Mouse (Mus musculus) hindbrain, embryonic 16.5 days (tissue): Measurements from ENCODE around the gene Filip1l. TPM values are rescaled to one million over a fixed set of nuclear protein-coding genes. Genes with fewer than 3 reads are reported as not detected.

Experiments used
- ATAC-seq: fragments of 200-750 bp; cut with Nextera tagmentation; 2 replicates; pipeline ENCODE4 v1.8.0; 2017; ENCODE audit warnings: moderate TSS enrichment, moderate library complexity
- H3K27ac ChIP-seq: fragments of 300-500 bp; sonication (generic); 2 replicates; pipeline ENCODE4 v1.5.1; 2014; ENCODE audit warnings: low read depth, mild to moderate bottlenecking, control low read depth, low read length, moderate library complexity
- H3K27me3 ChIP-seq: fragments of 300-500 bp; sonication (generic); replicated peaks from 2 replicates; pipeline ENCODE4 v1.6.1; 2014; ENCODE audit warnings: low read length; ENCODE audit not compliant: control insufficient read depth, insufficient read depth
- H3K36me3 ChIP-seq: fragments of 300-500 bp; sonication (generic); 2 replicates; pipeline ENCODE4 v1.6.1; 2014; ENCODE audit warnings: mild to moderate bottlenecking, low read length, moderate library complexity, mixed read lengths; ENCODE audit not compliant: control insufficient read depth, insufficient read depth
- H3K4me1 ChIP-seq: fragments of 300-500 bp; sonication (generic); 2 replicates; pipeline ENCODE4 v1.6.1; 2014; ENCODE audit warnings: low read depth, low read length; ENCODE audit not compliant: control insufficient read depth, insufficient read depth
- H3K4me2 ChIP-seq: fragments of 300-500 bp; sonication (generic); 2 replicates; pipeline ENCODE4 v1.6.1; 2014; ENCODE audit warnings: mild to moderate bottlenecking, low read length, control low read depth, moderate library complexity
- H3K4me3 ChIP-seq: fragments of 300-500 bp; sonication (generic); 2 replicates; pipeline ENCODE4 v1.5.1; 2014; ENCODE audit warnings: mild to moderate bottlenecking, low read length, control low read depth, moderate library complexity
- H3K9ac ChIP-seq: fragments of 300-500 bp; sonication (generic); 2 replicates; pipeline ENCODE4 v1.6.1; 2014; ENCODE audit warnings: low read depth, mild to moderate bottlenecking, control low read depth, low read length, moderate library complexity
- H3K9me3 ChIP-seq: fragments of 300-500 bp; sonication (generic); 2 replicates; pipeline ENCODE4 v1.6.1; 2014; ENCODE audit warnings: mild to moderate bottlenecking, low read length, moderate library complexity; ENCODE audit not compliant: control insufficient read depth
- WGBS: fragments of 180-500 bp; shearing (Covaris S2); extraction: QIAGEN DNeasy Blood & Tissue Kit; methylation state at CpG from one replicate; pipeline ENCODE4 v1.1.7; 2014; 5-methylcytosine and 5-hydroxymethylcytosine counted together
- polyA plus RNA-seq: library from polyadenylated mRNA; unstranded; fragments of >200 nt; fragmentation: Nextera tagmentation; extraction: Ambion mirVana; gene quantifications from 2 replicates; pipeline ENCODE4 v1.2.1, GENCODE M21; 2015

Filip1l gene
- polyA plus RNA-seq, 1 experiment from 2014 or later = 2.2 TPM

GRCm38 (mm10) chr16:57560185-57560584 lies 207.3 kb downstream of the Filip1l start:
- Histone ChIP-seq H3K27me3 (no peaks in the 10 kb centered on the region), H3K4me3 (no peak overlapping the region), H3K4me2 (no peak overlapping the region), H3K4me1 (no peaks in the 10 kb centered on the region), H3K27ac (no peak overlapping the region), H3K9ac (no peak overlapping the region), H3K36me3 (no peaks in the 10 kb centered on the region), H3K9me3 (no peaks in the 10 kb centered on the region)
- ATAC-seq = no peak
- WGBS = 87% methylated on average over 1 of the region's 1 CpGs

DNA sequence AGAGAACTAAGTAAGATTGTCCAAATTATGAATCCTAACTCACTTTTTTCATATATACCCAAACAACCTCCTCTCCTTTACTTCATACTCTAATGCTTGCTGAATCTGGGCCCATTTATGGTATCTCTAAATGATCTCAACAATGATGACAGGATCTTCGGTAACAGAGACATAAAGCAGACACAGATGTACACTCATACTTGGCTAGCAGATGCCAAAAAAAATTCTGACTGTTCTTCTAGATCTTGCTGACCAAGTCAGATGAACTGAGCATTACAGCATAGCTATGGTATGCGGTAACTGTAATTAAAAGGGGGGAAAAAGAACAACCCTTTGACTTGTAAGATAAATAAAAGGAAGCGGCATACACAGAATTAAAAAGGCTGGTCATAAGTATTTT lies 210.6 kb downstream of the Filip1l start:
- WGBS = 79% methylated on average over 3 of the region's 3 CpGs
- H3K4me2 ChIP-seq = no peak overlapping the region
- H3K9ac ChIP-seq = no peak overlapping the region
- H3K36me3 ChIP-seq = no peaks in the 10 kb centered on the region
- no peaks in the 10 kb centered on the region for H3K9me3 ChIP-seq
- H3K4me1 ChIP-seq = no peaks in the 10 kb centered on the region
- no peak for ATAC-seq
- no peaks in the 10 kb centered on the region for H3K27me3 ChIP-seq
- H3K4me3 ChIP-seq = no peak overlapping the region
- H3K27ac ChIP-seq = no peak overlapping the region

GRCm38 (mm10) chr16:57564807-57565206 lies 211.9 kb downstream of the Filip1l start:
- 73% methylated on average over 1 of the region's 1 CpGs for WGBS
- no peak for ATAC-seq
- Histone ChIP-seq H3K36me3 (no peaks in the 10 kb centered on the region), H3K4me2 (no peak overlapping the region), H3K9me3 (no peaks in the 10 kb centered on the region), H3K27ac (no peak overlapping the region), H3K27me3 (no peaks in the 10 kb centered on the region), H3K4me3 (no peak overlapping the region), H3K9ac (no peak overlapping the region), H3K4me1 (no peaks in the 10 kb centered on the region)

DNA sequence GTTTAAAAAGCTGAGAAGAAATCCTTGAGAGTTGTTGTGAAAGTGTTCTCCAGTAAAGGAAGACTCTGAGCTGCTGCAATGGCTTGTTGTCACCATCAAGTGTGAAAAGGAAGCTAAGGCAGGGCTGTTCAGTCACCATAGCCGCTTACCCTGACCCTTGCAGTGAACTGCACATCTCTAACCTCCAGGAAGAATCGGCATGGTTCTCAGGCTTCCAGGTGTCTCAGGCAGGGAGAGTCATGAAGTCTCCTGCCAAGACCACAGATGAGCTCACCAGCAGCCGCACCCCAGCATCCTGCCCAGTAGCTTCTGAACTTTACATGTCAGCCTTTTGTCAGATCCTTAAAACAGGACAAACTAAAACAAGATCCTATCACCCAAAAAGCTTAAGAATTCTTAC lies 213.3 kb downstream of the Filip1l start:
- 81% methylated on average over 3 of the region's 3 CpGs for WGBS
- H3K27me3 ChIP-seq = no peaks in the 10 kb centered on the region
- no peak for ATAC-seq

DNA sequence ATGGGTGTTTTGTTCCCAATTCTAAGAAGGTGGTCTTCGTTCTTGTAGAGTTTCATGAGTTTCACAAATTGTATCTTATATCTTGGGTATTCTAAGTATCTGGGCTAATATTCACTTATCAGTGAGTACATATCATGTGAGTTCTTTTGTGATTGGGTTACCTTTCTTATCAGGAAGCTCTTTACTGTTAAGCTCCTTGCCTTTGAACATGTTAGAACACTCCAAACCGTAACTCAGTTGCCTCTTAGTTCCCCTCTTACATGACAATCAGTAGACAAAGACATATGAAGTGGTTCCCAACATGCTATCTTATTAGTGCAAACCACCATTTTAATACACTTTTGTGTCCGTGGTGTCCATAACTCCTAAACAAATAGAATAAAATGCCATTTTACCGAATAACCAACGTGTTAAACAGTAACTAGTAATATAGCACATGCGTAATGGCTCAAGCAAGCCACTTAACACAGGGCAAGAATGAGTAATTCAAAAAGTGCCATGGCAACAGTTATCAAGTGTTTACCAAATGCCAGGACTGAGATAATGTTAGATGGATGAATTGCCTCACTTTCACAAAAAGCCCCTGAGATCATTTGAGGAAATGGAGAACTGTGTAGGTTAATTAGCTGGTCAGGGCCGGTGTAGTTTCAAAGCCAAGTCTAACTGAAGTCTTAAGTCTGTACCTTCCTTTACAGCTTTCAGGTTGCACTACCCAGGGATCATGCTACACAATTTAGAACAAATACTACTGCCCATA lies 215.9 kb downstream of the Filip1l start:
- Histone ChIP-seq H3K27me3 (no peaks in the 10 kb centered on the region), H3K4me3 (no peak overlapping the region), H3K4me1 (no peaks in the 10 kb centered on the region), H3K9ac (no peak overlapping the region), H3K4me2 (no peak overlapping the region), H3K9me3 (no peaks in the 10 kb centered on the region), H3K27ac (no peak overlapping the region), H3K36me3 (no peaks in the 10 kb centered on the region)
- ATAC-seq = no peak
- 93% methylated on average over 7 of the region's 7 CpGs for WGBS

More for the DNA sequence above, 213.3 kb downstream of the Filip1l start:
- Histone ChIP-seq H3K4me2 (no peak overlapping the region), H3K4me1 (no peaks in the 10 kb centered on the region), H3K9me3 (no peaks in the 10 kb centered on the region), H3K27ac (no peak overlapping the region), H3K9ac (no peak overlapping the region), H3K36me3 (no peaks in the 10 kb centered on the region), H3K4me3 (no peak overlapping the region)

GRCm38 (mm10) chr16:57570789-57571311 lies 218.0 kb downstream of the Filip1l start:
- 87% methylated on average over 5 of the region's 5 CpGs for WGBS
- no peak for ATAC-seq
- Histone ChIP-seq H3K4me2 (no peak overlapping the region), H3K27me3 (no peaks in the 10 kb centered on the region), H3K4me3 (no peak overlapping the region), H3K4me1 (no peaks in the 10 kb centered on the region), H3K9ac (no peak overlapping the region), H3K9me3 (no peaks in the 10 kb centered on the region), H3K36me3 (no peaks in the 10 kb centered on the region), H3K27ac (no peak overlapping the region)

- Histone ChIP-seq H3K4me3 (no peak overlapping the region), H3K27ac (no peak overlapping the region), H3K36me3 (no peaks in the 10 kb centered on the region), H3K9ac (no peak overlapping the region), H3K4me1 (no peaks in the 10 kb centered on the region), H3K9me3 (no peaks in the 10 kb centered on the region), H3K4me2 (no peak overlapping the region), H3K27me3 (no peaks in the 10 kb centered on the region)
- WGBS = 97% methylated on average over 1 of the region's 1 CpGs
- no peak for ATAC-seq
These were observed 220.9 kb downstream of the Filip1l start for GRCm38 (mm10) chr16:57573831-57574230.

DNA sequence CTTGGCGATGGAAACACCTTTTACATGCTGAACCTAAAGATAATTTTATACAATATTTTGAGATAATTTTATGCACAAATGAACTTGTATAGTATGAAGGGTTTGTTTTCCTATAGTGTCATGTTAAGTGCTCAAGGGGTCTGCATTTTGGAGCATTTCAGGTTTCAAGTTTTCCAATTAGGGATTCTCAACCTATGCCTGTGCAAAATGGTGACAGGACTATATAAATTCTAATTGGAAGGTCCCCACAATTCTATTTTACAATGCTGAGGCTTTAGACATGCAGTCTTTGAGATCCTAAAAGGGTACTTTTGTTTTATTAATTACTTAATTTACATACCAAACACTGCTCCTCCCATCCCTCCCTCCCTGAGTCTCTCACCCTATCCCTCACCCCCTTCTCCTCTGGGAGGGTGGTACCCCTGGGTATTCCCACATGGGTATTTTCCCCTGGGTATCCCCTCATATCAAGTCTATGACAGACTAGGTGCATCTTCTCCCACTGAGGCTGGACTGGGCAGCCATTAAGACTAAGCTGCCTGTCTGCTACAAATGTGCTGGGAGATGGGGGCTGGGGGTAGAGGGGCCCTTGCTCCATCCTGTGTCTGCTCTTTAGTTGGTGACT lies 223.0 kb downstream of the Filip1l start:
- Histone ChIP-seq H3K27ac (no peak overlapping the region), H3K4me1 (no peaks in the 10 kb centered on the region), H3K27me3 (no peaks in the 10 kb centered on the region), H3K9ac (no peak overlapping the region), H3K9me3 (no peaks in the 10 kb centered on the region), H3K36me3 (no peaks in the 10 kb centered on the region), H3K4me2 (no peak overlapping the region), H3K4me3 (no peak overlapping the region)
- WGBS = 97% methylated on average over 1 of the region's 1 CpGs
- ATAC-seq = no peak

DNA sequence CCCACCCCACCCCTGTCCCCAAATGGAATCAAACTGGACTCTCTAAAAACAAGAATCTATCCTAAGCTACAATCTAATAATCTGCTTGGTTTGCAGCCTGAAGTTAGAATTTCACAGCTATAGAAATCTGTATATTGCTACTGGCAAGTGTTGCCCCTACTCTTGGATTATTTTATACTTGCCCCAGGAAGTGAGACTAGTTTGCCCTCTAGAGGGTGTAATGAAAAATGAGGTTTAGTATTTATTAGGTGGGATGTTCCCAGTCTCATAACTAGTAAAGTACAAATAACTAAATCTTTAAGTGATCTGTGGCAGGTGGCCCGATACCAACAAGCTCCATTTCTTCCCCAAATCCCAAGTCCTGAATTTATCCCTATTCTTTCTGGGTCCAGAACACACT lies 224.6 kb downstream of the Filip1l start:
- no peak overlapping the region for H3K4me3 ChIP-seq
- WGBS = 94% methylated on average over 1 of the region's 1 CpGs
- no peak overlapping the region for H3K9ac ChIP-seq

More for the DNA sequence above, 224.6 kb downstream of the Filip1l start:
- Histone ChIP-seq H3K4me1 (no peaks in the 10 kb centered on the region), H3K27me3 (no peaks in the 10 kb centered on the region), H3K36me3 (no peaks in the 10 kb centered on the region), H3K27ac (no peak overlapping the region), H3K9me3 (no peaks in the 10 kb centered on the region), H3K4me2 (no peak overlapping the region)
- no peak for ATAC-seq
